Mouse (Mus musculus): ENCODE results near the gene Phactr2. TPM values are rescaled to one million over a fixed set of nuclear protein-coding genes. Genes with fewer than 3 reads are reported as not detected.

The Phactr2 gene
- polyA plus RNA-seq, 1 experiment from 2014 or later = 58.1 TPM

- Histone ChIP-seq H3K9ac (no peak overlapping the region), H3K27ac (ENCODE audit: poor library complexity, severe bottlenecking) (no peak overlapping the region), H3K27me3 (replicated peaks) (no peaks in the 10 kb centered on the region), H3K4me2 (no peak overlapping the region), H3K36me3 (no peaks in the 10 kb centered on the region), H3K4me3 (no peak overlapping the region), H3K4me1 (replicated peaks) (peaks cover 5% of the 10 kb centered on the region; the same call in 1 of the 2 replicates), H3K9me3 (replicated peaks) (no peaks in the 10 kb centered on the region)
- WGBS = 69% methylated on average over 4 of the region's 4 CpGs
- no peak for ATAC-seq (ENCODE audit: insufficient number of reproducible peaks, low FRiP score)
Observed at GRCm38 (mm10) chr10:13394000-13394399, 80.2 kb downstream of the Phactr2 start.

GRCm38 (mm10) chr10:13388116-13388922 is 85.9 kb downstream of the Phactr2 start:
- Histone ChIP-seq H3K9me3 (replicated peaks) (no peaks in the 10 kb centered on the region), H3K4me3 (peak overlapping the region; percentile 39), H3K36me3 (no peaks in the 10 kb centered on the region), H3K4me1 (replicated peaks) (peaks cover 20% of the 10 kb centered on the region), H3K27ac (ENCODE audit: poor library complexity, severe bottlenecking) (peak overlapping the region; percentile 88), H3K4me2 (peak overlapping the region; percentile 68), H3K9ac (peak overlapping the region; percentile 65), H3K27me3 (replicated peaks) (no peaks in the 10 kb centered on the region)
- peak; percentile 77 for ATAC-seq (ENCODE audit: insufficient number of reproducible peaks, low FRiP score)
- WGBS = 4% methylated on average over 11 of the region's 11 CpGs

GRCm38 (mm10) chr10:13384866-13385265 is 89.3 kb downstream of the Phactr2 start:
- no peaks in the 10 kb centered on the region for H3K27me3 ChIP-seq (replicated peaks)
- ATAC-seq (ENCODE audit: insufficient number of reproducible peaks, low FRiP score) = no peak
- no peak overlapping the region for H3K27ac ChIP-seq (ENCODE audit: poor library complexity, severe bottlenecking)
- H3K4me3 ChIP-seq = no peak overlapping the region
- peaks cover 20% of the 10 kb centered on the region for H3K4me1 ChIP-seq (replicated peaks)
- no peaks in the 10 kb centered on the region for H3K36me3 ChIP-seq
- WGBS = 68% methylated on average over 3 of the region's 3 CpGs
- H3K9ac ChIP-seq = no peak overlapping the region
- no peak overlapping the region for H3K4me2 ChIP-seq
- no peaks in the 10 kb centered on the region for H3K9me3 ChIP-seq (replicated peaks)

GRCm38 (mm10) chr10:13377895-13378294 is 96.3 kb downstream of the Phactr2 start:
- ATAC-seq (ENCODE audit: insufficient number of reproducible peaks, low FRiP score) = no peak
- Histone ChIP-seq H3K9me3 (replicated peaks) (no peaks in the 10 kb centered on the region), H3K27me3 (replicated peaks) (no peaks in the 10 kb centered on the region), H3K4me3 (no peak overlapping the region), H3K27ac (ENCODE audit: poor library complexity, severe bottlenecking) (no peak overlapping the region), H3K9ac (no peak overlapping the region), H3K4me2 (no peak overlapping the region), H3K4me1 (replicated peaks) (peaks cover 30% of the 10 kb centered on the region), H3K36me3 (no peaks in the 10 kb centered on the region)
- 68% methylated on average over 1 of the region's 1 CpGs for WGBS

GRCm38 (mm10) chr10:13376428-13377260 is 97.6 kb downstream of the Phactr2 start:
- H3K27ac ChIP-seq (ENCODE audit: poor library complexity, severe bottlenecking) = peak overlapping the region; percentile 54
- no peak overlapping the region for H3K9ac ChIP-seq
- no peaks in the 10 kb centered on the region for H3K27me3 ChIP-seq (replicated peaks)
- no peak overlapping the region for H3K4me3 ChIP-seq
- no peak overlapping the region for H3K4me2 ChIP-seq
- H3K9me3 ChIP-seq (replicated peaks) = no peaks in the 10 kb centered on the region
- no peaks in the 10 kb centered on the region for H3K36me3 ChIP-seq
- H3K4me1 ChIP-seq (replicated peaks) = peaks cover 33% of the 10 kb centered on the region
- WGBS = 64% methylated on average over 13 of the region's 13 CpGs
- ATAC-seq (ENCODE audit: insufficient number of reproducible peaks, low FRiP score) = peak; percentile 9; the same call in 1 of the 2 replicates

GRCm38 (mm10) chr10:13375820-13376219 is 98.4 kb downstream of the Phactr2 start:
- Histone ChIP-seq H3K27ac (ENCODE audit: poor library complexity, severe bottlenecking) (peak overlapping the region; percentile 41), H3K27me3 (replicated peaks) (no peaks in the 10 kb centered on the region), H3K4me3 (no peak overlapping the region), H3K4me1 (replicated peaks) (peaks cover 37% of the 10 kb centered on the region), H3K9me3 (replicated peaks) (no peaks in the 10 kb centered on the region), H3K4me2 (no peak overlapping the region), H3K36me3 (no peaks in the 10 kb centered on the region), H3K9ac (no peak overlapping the region)
- ATAC-seq (ENCODE audit: insufficient number of reproducible peaks, low FRiP score) = 0 out of 2 replicates have a peak, but pooled peaks have one; percentile 45
- WGBS = 45% methylated on average over 3 of the region's 3 CpGs

- H3K36me3 ChIP-seq = no peaks in the 10 kb centered on the region
- no peak overlapping the region for H3K4me3 ChIP-seq
- ATAC-seq (ENCODE audit: insufficient number of reproducible peaks, low FRiP score) = no peak
- H3K4me2 ChIP-seq = no peak overlapping the region
- 65% methylated on average over 13 of the region's 13 CpGs for WGBS
- no peaks in the 10 kb centered on the region for H3K27me3 ChIP-seq (replicated peaks)
- peaks cover 25% of the 10 kb centered on the region for H3K4me1 ChIP-seq (replicated peaks)
- H3K27ac ChIP-seq (ENCODE audit: poor library complexity, severe bottlenecking) = no peak overlapping the region
- no peak overlapping the region for H3K9ac ChIP-seq
- H3K9me3 ChIP-seq (replicated peaks) = no peaks in the 10 kb centered on the region
Observed at GRCm38 (mm10) chr10:13369581-13370375, 104.4 kb downstream of the Phactr2 start.

GRCm38 (mm10) chr10:13364286-13364580 is 110.0 kb downstream of the Phactr2 start:
- WGBS = 70% methylated on average over 2 of the region's 2 CpGs
- no peak overlapping the region for H3K4me2 ChIP-seq
- H3K36me3 ChIP-seq = no peaks in the 10 kb centered on the region
- H3K27me3 ChIP-seq (replicated peaks) = no peaks in the 10 kb centered on the region
- H3K4me1 ChIP-seq (replicated peaks) = peaks cover 11% of the 10 kb centered on the region; the same call in 1 of the 2 replicates
- no peak for ATAC-seq (ENCODE audit: insufficient number of reproducible peaks, low FRiP score)
- no peak overlapping the region for H3K4me3 ChIP-seq
- no peaks in the 10 kb centered on the region for H3K9me3 ChIP-seq (replicated peaks)
- no peak overlapping the region for H3K27ac ChIP-seq (ENCODE audit: poor library complexity, severe bottlenecking)
- no peak overlapping the region for H3K9ac ChIP-seq

GRCm38 (mm10) chr10:13363499-13364285 is 110.5 kb downstream of the Phactr2 start:
- no peak for ATAC-seq (ENCODE audit: insufficient number of reproducible peaks, low FRiP score)
- Histone ChIP-seq H3K27ac (ENCODE audit: poor library complexity, severe bottlenecking) (no peak overlapping the region), H3K9ac (no peak overlapping the region), H3K4me2 (no peak overlapping the region), H3K4me1 (replicated peaks) (peaks cover 15% of the 10 kb centered on the region; the same call in 1 of the 2 replicates), H3K27me3 (replicated peaks) (no peaks in the 10 kb centered on the region), H3K9me3 (replicated peaks) (no peaks in the 10 kb centered on the region), H3K36me3 (no peaks in the 10 kb centered on the region), H3K4me3 (no peak overlapping the region)
- WGBS = 79% methylated on average over 11 of the region's 11 CpGs

- no peak for ATAC-seq (ENCODE audit: insufficient number of reproducible peaks, low FRiP score)
- Histone ChIP-seq H3K27me3 (replicated peaks) (no peaks in the 10 kb centered on the region), H3K9me3 (replicated peaks) (no peaks in the 10 kb centered on the region), H3K27ac (ENCODE audit: poor library complexity, severe bottlenecking) (no peak overlapping the region), H3K9ac (no peak overlapping the region), H3K4me3 (no peak overlapping the region), H3K4me1 (replicated peaks) (peaks cover 17% of the 10 kb centered on the region; the same call in 1 of the 2 replicates), H3K36me3 (no peaks in the 10 kb centered on the region), H3K4me2 (no peak overlapping the region)
Observed at GRCm38 (mm10) chr10:13360913-13361312, 113.3 kb downstream of the Phactr2 start.
